Mouse (Mus musculus): ENCODE measurements around the gene Fxyd7. TPM values are rescaled to one million over a fixed set of nuclear protein-coding genes. Genes with fewer than 3 reads are reported as not detected.
A peak's percentile ranks its signal among the peaks of the same experiment; 100 is the strongest.

The Fxyd7 gene
- polyA plus RNA-seq, 1 experiment = 99.7 TPM

GRCm38 (mm10) chr7:31073546-31073945 lies 22.3 kb upstream of the Fxyd7 start:
- Histone ChIP-seq H3K4me1 (ENCODE audit: control insufficient read depth, insufficient read depth, low read length) (no peaks in the 10 kb centered on the region; the same call in 1 of the 2 replicates), H3K4me3 (replicated peaks; ENCODE audit: insufficient read depth, low read depth, low read length) (no peak overlapping the region), H3K27ac (ENCODE audit: insufficient read depth, low read length) (no peak overlapping the region), H3K27me3 (ENCODE audit: control insufficient read depth, insufficient read depth, low read length) (no peaks in the 10 kb centered on the region)
- TF ChIP-seq POLR2A (IDR thresholded peaks at IDR 0.05; ENCODE audit: borderline replicate concordance, insufficient read depth, low read length) (no peak), CTCF (IDR thresholded peaks at IDR 0.05; ENCODE audit: borderline replicate concordance, insufficient read depth, low read depth, low read length) (no peak)
- DNase-seq = peak in 1 of 2 experiments; percentile 38

DNA sequence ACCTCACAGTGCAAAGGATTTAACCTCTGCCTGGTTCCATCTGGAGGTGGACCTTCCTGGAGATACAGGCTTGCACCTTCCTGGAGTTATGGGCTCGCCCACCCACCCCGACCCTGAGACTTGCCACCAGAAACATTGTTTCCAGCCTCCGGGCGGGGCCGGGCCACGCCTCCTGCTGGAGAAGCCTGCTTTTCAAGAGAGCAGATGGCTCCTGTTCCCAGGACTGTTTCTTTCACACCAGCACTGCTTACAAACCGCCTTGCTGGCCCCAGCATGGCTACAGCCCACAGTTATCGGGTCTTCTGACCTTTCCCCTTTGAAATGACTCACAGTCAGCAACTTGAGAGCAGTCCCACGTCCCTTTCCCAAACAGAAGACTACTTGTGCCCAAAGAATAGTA lies 21.1 kb upstream of the Fxyd7 start:
- no peaks in the 10 kb centered on the region; the same call in 1 of the 2 replicates for H3K4me1 ChIP-seq (ENCODE audit: control insufficient read depth, insufficient read depth, low read length)
- H3K4me3 ChIP-seq (replicated peaks; ENCODE audit: insufficient read depth, low read depth, low read length) = no peak overlapping the region
- TF ChIP-seq CTCF (IDR thresholded peaks at IDR 0.05; ENCODE audit: borderline replicate concordance, insufficient read depth, low read depth, low read length) (no peak), POLR2A (IDR thresholded peaks at IDR 0.05; ENCODE audit: borderline replicate concordance, insufficient read depth, low read length) (no peak)
- peak in 1 of 2 experiments; percentile 49 for DNase-seq
- no peak overlapping the region for H3K27ac ChIP-seq (ENCODE audit: insufficient read depth, low read length)
- H3K27me3 ChIP-seq (ENCODE audit: control insufficient read depth, insufficient read depth, low read length) = no peaks in the 10 kb centered on the region
- 49% methylated on average over 9 of the region's 9 CpGs for WGBS

GRCm38 (mm10) chr7:31070324-31070723 lies 19.1 kb upstream of the Fxyd7 start:
- TF ChIP-seq CTCF (IDR thresholded peaks at IDR 0.05; ENCODE audit: borderline replicate concordance, insufficient read depth, low read depth, low read length) (no peak), POLR2A (IDR thresholded peaks at IDR 0.05; ENCODE audit: borderline replicate concordance, insufficient read depth, low read length) (no peak)
- 54% methylated on average over 6 of the region's 6 CpGs for WGBS
- Histone ChIP-seq H3K27me3 (ENCODE audit: control insufficient read depth, insufficient read depth, low read length) (no peaks in the 10 kb centered on the region), H3K4me1 (ENCODE audit: control insufficient read depth, insufficient read depth, low read length) (no peaks in the 10 kb centered on the region; the same call in 1 of the 2 replicates), H3K4me3 (replicated peaks; ENCODE audit: insufficient read depth, low read depth, low read length) (no peak overlapping the region), H3K27ac (ENCODE audit: insufficient read depth, low read length) (no peak overlapping the region)
- peak in 1 of 2 experiments; percentile 61 for DNase-seq

GRCm38 (mm10) chr7:31069491-31069890 lies 18.2 kb upstream of the Fxyd7 start:
- DNase-seq = peak in 1 of 2 experiments; percentile 60
- Histone ChIP-seq H3K4me3 (replicated peaks; ENCODE audit: insufficient read depth, low read depth, low read length) (no peak overlapping the region), H3K4me1 (ENCODE audit: control insufficient read depth, insufficient read depth, low read length) (no peaks in the 10 kb centered on the region; the same call in 1 of the 2 replicates), H3K27me3 (ENCODE audit: control insufficient read depth, insufficient read depth, low read length) (no peaks in the 10 kb centered on the region), H3K27ac (ENCODE audit: insufficient read depth, low read length) (no peak overlapping the region)
- WGBS = 81% methylated on average over 14 of the region's 14 CpGs
- TF ChIP-seq POLR2A (IDR thresholded peaks at IDR 0.05; ENCODE audit: borderline replicate concordance, insufficient read depth, low read length) = no peak

GRCm38 (mm10) chr7:31067836-31068235 lies 16.6 kb upstream of the Fxyd7 start:
- Histone ChIP-seq H3K27ac (ENCODE audit: insufficient read depth, low read length) (no peak overlapping the region), H3K4me1 (ENCODE audit: control insufficient read depth, insufficient read depth, low read length) (no peaks in the 10 kb centered on the region), H3K27me3 (ENCODE audit: control insufficient read depth, insufficient read depth, low read length) (no peaks in the 10 kb centered on the region), H3K4me3 (replicated peaks; ENCODE audit: insufficient read depth, low read depth, low read length) (no peak overlapping the region)
- TF ChIP-seq CTCF (IDR thresholded peaks at IDR 0.05; ENCODE audit: borderline replicate concordance, insufficient read depth, low read depth, low read length) (no peak), POLR2A (IDR thresholded peaks at IDR 0.05; ENCODE audit: borderline replicate concordance, insufficient read depth, low read length) (no peak)
- 26% methylated on average over 5 of the region's 5 CpGs for WGBS
- peak in 1 of 2 experiments; percentile 20 for DNase-seq

DNA sequence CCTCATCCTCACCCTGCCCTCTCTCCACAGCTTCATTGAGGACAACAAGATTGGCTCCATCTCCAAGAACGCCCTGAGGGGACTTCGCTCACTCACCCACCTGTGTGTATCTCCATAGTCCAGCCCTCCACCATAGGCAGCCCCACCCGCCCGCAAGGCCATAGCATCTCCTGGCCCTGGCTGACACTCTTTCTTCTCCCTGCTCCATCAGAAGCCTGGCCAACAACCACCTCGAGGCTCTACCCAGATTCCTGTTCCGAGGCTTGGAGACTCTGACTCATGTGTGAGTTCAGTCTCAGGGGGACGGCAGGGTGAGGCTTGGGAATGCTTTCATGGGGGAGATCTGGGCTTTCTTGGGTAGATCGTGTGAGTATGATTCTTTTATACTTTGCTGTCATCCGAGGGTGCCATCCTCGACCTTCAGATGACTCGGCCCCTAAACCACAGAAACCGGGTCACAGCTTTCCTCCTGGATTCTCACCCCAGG lies 11.8 kb upstream of the Fxyd7 start:
- 86% methylated on average over 12 of the region's 12 CpGs for WGBS
- TF ChIP-seq CTCF (IDR thresholded peaks at IDR 0.05; ENCODE audit: borderline replicate concordance, insufficient read depth, low read depth, low read length) = no peak

GRCm38 (mm10) chr7:31060621-31061010 lies 9.3 kb upstream of the Fxyd7 start:
- 87% methylated on average over 7 of the region's 7 CpGs for WGBS
- Histone ChIP-seq H3K27me3 (ENCODE audit: control insufficient read depth, insufficient read depth, low read length) (no peaks in the 10 kb centered on the region), H3K27ac (ENCODE audit: insufficient read depth, low read length) (no peak overlapping the region), H3K4me3 (replicated peaks; ENCODE audit: insufficient read depth, low read depth, low read length) (peak overlapping the region; percentile 29), H3K4me1 (ENCODE audit: control insufficient read depth, insufficient read depth, low read length) (no peaks in the 10 kb centered on the region)
- TF ChIP-seq POLR2A (IDR thresholded peaks at IDR 0.05; ENCODE audit: borderline replicate concordance, insufficient read depth, low read length) (no peak), CTCF (IDR thresholded peaks at IDR 0.05; ENCODE audit: borderline replicate concordance, insufficient read depth, low read depth, low read length) (no peak)
- no peak for DNase-seq

More for the DNA sequence above, 11.8 kb upstream of the Fxyd7 start:
- Histone ChIP-seq H3K27me3 (ENCODE audit: control insufficient read depth, insufficient read depth, low read length) (no peaks in the 10 kb centered on the region), H3K4me1 (ENCODE audit: control insufficient read depth, insufficient read depth, low read length) (no peaks in the 10 kb centered on the region), H3K4me3 (replicated peaks; ENCODE audit: insufficient read depth, low read depth, low read length) (no peak overlapping the region), H3K27ac (ENCODE audit: insufficient read depth, low read length) (no peak overlapping the region)
- no peak for DNase-seq

DNA sequence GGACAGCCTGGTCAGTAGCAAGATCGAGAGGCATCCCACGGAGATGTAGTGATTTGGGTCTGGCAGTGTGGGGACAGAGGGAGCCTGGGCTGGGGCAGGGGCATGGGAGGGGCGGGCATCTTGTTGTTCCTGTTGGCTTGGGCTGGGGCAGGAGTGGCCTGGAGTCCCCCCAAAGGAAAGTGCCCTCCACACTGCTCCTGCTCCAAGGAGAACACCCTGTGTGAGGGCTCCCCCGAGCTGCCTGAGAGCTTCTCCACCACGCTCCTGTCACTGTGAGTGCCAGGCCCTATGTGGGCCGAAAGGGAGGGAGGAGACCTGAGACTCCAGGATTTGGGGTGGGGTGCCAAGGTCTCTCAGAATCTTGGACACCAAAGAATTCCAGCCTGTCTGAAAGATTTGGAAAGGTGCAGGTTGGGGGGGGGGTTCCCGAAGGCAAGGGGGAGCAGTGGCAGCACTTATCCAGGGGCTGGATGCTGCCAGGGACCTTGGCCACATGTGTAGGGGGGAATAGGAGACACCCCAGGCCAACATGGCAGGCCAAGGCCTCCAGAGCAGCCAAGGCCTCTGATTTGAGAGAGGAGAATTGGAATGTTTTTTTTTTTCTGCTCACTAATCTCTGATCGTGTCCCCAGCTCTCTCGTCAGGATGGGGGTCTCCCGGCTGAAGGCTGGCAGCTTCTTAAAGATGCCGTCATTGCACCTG lies 8.8 kb upstream of the Fxyd7 start:
- Histone ChIP-seq H3K4me1 (ENCODE audit: control insufficient read depth, insufficient read depth, low read length) (no peaks in the 10 kb centered on the region), H3K27me3 (ENCODE audit: control insufficient read depth, insufficient read depth, low read length) (no peaks in the 10 kb centered on the region), H3K4me3 (replicated peaks; ENCODE audit: insufficient read depth, low read depth, low read length) (peak overlapping the region; percentile 29), H3K27ac (ENCODE audit: insufficient read depth, low read length) (no peak overlapping the region)
- peak in 1 of 2 experiments; percentile 36 for DNase-seq
- TF ChIP-seq POLR2A (IDR thresholded peaks at IDR 0.05; ENCODE audit: borderline replicate concordance, insufficient read depth, low read length) (no peak), CTCF (IDR thresholded peaks at IDR 0.05; ENCODE audit: borderline replicate concordance, insufficient read depth, low read depth, low read length) (no peak)
- WGBS = 36% methylated on average over 11 of the region's 11 CpGs

Measured in cerebellum, adult 2 months (tissue).